Mouse (Mus musculus) intestine, postnatal 0 days (tissue): ENCODE data around the gene Gtf2b. TPM values are rescaled to one million over a fixed set of nuclear protein-coding genes. Genes with fewer than 3 reads are reported as not detected.

Experiments
- ATAC-seq: fragments of 200-750 bp; cut with Nextera tagmentation; 2 replicates; pipeline ENCODE4 v1.8.0; 2017; ENCODE audit warnings: mild to moderate bottlenecking, moderate TSS enrichment, moderate library complexity
- H3K27ac ChIP-seq: fragments of 300-500 bp; sonication (generic); 2 replicates; pipeline ENCODE4 v1.5.1; 2014; ENCODE audit warnings: mild to moderate bottlenecking, low read depth, low read length, moderate library complexity
- H3K27me3 ChIP-seq: fragments of 300-500 bp; sonication (generic); replicated peaks from 2 replicates; pipeline ENCODE4 v1.6.1; 2014; ENCODE audit warnings: low read length, mixed read lengths; ENCODE audit not compliant: control insufficient read depth, insufficient read depth
- H3K36me3 ChIP-seq: fragments of 300-500 bp; sonication (generic); 2 replicates; pipeline ENCODE4 v1.6.1; 2014; ENCODE audit warnings: mild to moderate bottlenecking, moderate library complexity; ENCODE audit not compliant: control insufficient read depth, insufficient read depth
- H3K4me1 ChIP-seq: fragments of 300-500 bp; sonication (generic); replicated peaks from 2 replicates; pipeline ENCODE4 v1.6.1; 2014; ENCODE audit warnings: antibody characterized with exemption, low read length, mixed read lengths; ENCODE audit not compliant: control insufficient read depth, insufficient read depth
- H3K4me2 ChIP-seq: fragments of 300-500 bp; sonication (generic); replicated peaks from 2 replicates; pipeline ENCODE4 v1.6.1; 2014; ENCODE audit warnings: low read depth, mild to moderate bottlenecking, moderate library complexity
- H3K4me3 ChIP-seq: fragments of 300-500 bp; sonication (generic); 2 replicates; pipeline ENCODE4 v1.5.1; 2014; ENCODE audit warnings: low read depth, low read length
- H3K9ac ChIP-seq: fragments of 300-500 bp; sonication (generic); 2 replicates; pipeline ENCODE4 v1.6.1; 2014; ENCODE audit warnings: mild to moderate bottlenecking, low read depth, low read length
- H3K9me3 ChIP-seq: fragments of 300-500 bp; sonication (generic); 2 replicates; pipeline ENCODE4 v1.6.1; 2016; ENCODE audit warnings: mixed run types; ENCODE audit not compliant: control insufficient read depth
- CTCF ChIP-seq: sonication (generic); IDR thresholded peaks from 2 replicates; pipeline ENCODE4 v1.5.1; 2016; ENCODE audit warnings: low read depth, mild to moderate bottlenecking, control low read depth, antibody characterized with exemption, moderate library complexity
- WGBS: fragments of 180-500 bp; shearing (Covaris S2); extraction: QIAGEN DNeasy Blood & Tissue Kit; methylation state at CpG from one replicate; pipeline ENCODE4 v1.1.7; 2014; 5-methylcytosine and 5-hydroxymethylcytosine counted together
- polyA plus RNA-seq: library from polyadenylated mRNA; unstranded; fragments of >200 nt; fragmentation: Nextera tagmentation; extraction: Ambion mirVana; gene quantifications from 2 replicates; pipeline ENCODE4 v1.2.1, GENCODE M21; 2015

Gtf2b gene
- polyA plus RNA-seq, 1 experiment from 2014 or later, result 79.4 TPM

- Histone ChIP-seq H3K27me3 (no peaks in the 10 kb centered on the region), H3K9me3 (no peaks in the 10 kb centered on the region), H3K4me1 (no peaks in the 10 kb centered on the region), H3K9ac (no peak overlapping the region), H3K36me3 (peaks cover 50% of the 10 kb centered on the region), H3K4me3 (no peak overlapping the region), H3K27ac (no peak overlapping the region), H3K4me2 (no peak overlapping the region)
- no peak for TF ChIP-seq CTCF
- 64% methylated on average over 3 of the region's 3 CpGs for WGBS
- ATAC-seq, result no peak
Observed at GRCm38 (mm10) chr3:142777227-142777626, 12.4 kb downstream of the Gtf2b start.

GRCm38 (mm10) chr3:142786423-142787072 is 21.7 kb downstream of the Gtf2b start:
- H3K4me2 ChIP-seq, result no peak overlapping the region
- H3K4me3 ChIP-seq, result no peak overlapping the region
- H3K27ac ChIP-seq, result no peak overlapping the region
- no peaks in the 10 kb centered on the region for H3K4me1 ChIP-seq
- no peaks in the 10 kb centered on the region for H3K27me3 ChIP-seq
- no peak for ATAC-seq
- TF ChIP-seq CTCF, result no peak
- H3K9me3 ChIP-seq, result no peaks in the 10 kb centered on the region
- H3K9ac ChIP-seq, result no peak overlapping the region
- 82% methylated on average over 2 of the region's 2 CpGs for WGBS
- H3K36me3 ChIP-seq, result peaks cover 52% of the 10 kb centered on the region

DNA sequence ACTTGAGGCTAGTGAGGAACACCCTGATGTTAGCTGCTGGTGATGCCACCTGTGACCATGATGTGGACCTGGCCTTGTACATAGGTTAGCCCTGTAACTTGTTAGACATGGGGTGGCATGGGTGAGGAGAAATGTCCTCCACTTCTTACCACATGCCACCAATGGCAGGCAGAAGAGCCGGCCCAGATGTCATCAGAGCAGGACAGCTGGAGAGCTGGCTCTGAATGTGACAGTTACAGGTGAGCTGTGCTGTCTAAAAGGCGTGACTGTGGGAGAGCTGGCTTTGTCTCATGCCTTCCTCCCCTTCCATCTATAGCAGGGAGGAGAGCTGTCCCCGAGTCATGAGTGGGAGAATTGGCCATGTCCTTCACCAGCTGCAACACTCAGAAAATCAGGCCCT is 30.7 kb downstream of the Gtf2b start:
- 91% methylated on average over 3 of the region's 3 CpGs for WGBS
- H3K4me1 ChIP-seq, result no peaks in the 10 kb centered on the region
- H3K27me3 ChIP-seq, result no peaks in the 10 kb centered on the region
- TF ChIP-seq CTCF, result no peak
- no peak overlapping the region for H3K9ac ChIP-seq
- no peak for ATAC-seq
- no peak overlapping the region for H3K27ac ChIP-seq
- H3K9me3 ChIP-seq, result no peaks in the 10 kb centered on the region
- H3K4me2 ChIP-seq, result no peak overlapping the region
- peaks cover 61% of the 10 kb centered on the region for H3K36me3 ChIP-seq
- no peak overlapping the region for H3K4me3 ChIP-seq

- Histone ChIP-seq H3K36me3 (peaks cover 28% of the 10 kb centered on the region), H3K9ac (no peak overlapping the region), H3K4me1 (no peaks in the 10 kb centered on the region), H3K9me3 (no peaks in the 10 kb centered on the region), H3K27me3 (no peaks in the 10 kb centered on the region), H3K4me2 (no peak overlapping the region), H3K27ac (no peak overlapping the region), H3K4me3 (no peak overlapping the region)
- 81% methylated on average over 3 of the region's 3 CpGs for WGBS
- no peak for ATAC-seq
- no peak for TF ChIP-seq CTCF
Observed at GRCm38 (mm10) chr3:142811582-142811981, 46.7 kb downstream of the Gtf2b start.

- TF ChIP-seq CTCF, result no peak
- Histone ChIP-seq H3K9ac (no peak overlapping the region), H3K27ac (no peak overlapping the region), H3K4me3 (no peak overlapping the region), H3K36me3 (peaks cover 21% of the 10 kb centered on the region), H3K9me3 (no peaks in the 10 kb centered on the region), H3K4me1 (no peaks in the 10 kb centered on the region), H3K4me2 (no peak overlapping the region), H3K27me3 (no peaks in the 10 kb centered on the region)
- 82% methylated on average over 3 of the region's 3 CpGs for WGBS
- no peak for ATAC-seq
Observed at GRCm38 (mm10) chr3:142817506-142817905, 52.7 kb downstream of the Gtf2b start.

GRCm38 (mm10) chr3:142823606-142824005 is 58.8 kb downstream of the Gtf2b start:
- TF ChIP-seq CTCF, result no peak
- Histone ChIP-seq H3K4me2 (no peak overlapping the region), H3K27me3 (no peaks in the 10 kb centered on the region), H3K9me3 (no peaks in the 10 kb centered on the region), H3K4me3 (no peak overlapping the region), H3K36me3 (peaks cover 20% of the 10 kb centered on the region), H3K27ac (no peak overlapping the region), H3K9ac (no peak overlapping the region), H3K4me1 (no peaks in the 10 kb centered on the region)
- WGBS, result 49% methylated on average over 1 of the region's 1 CpGs
- ATAC-seq, result no peak
